Mouse (Mus musculus): ENCODE measurements at regions not wholly inside any gene's neighbourhood (a gene's known extent, or its start where the extent isn't known, plus 50 kb on each side); places are given as distances from the start of the nearest gene placed in this dataset.
A peak's percentile ranks its signal among the peaks of the same experiment; 100 is the strongest.

DNA sequence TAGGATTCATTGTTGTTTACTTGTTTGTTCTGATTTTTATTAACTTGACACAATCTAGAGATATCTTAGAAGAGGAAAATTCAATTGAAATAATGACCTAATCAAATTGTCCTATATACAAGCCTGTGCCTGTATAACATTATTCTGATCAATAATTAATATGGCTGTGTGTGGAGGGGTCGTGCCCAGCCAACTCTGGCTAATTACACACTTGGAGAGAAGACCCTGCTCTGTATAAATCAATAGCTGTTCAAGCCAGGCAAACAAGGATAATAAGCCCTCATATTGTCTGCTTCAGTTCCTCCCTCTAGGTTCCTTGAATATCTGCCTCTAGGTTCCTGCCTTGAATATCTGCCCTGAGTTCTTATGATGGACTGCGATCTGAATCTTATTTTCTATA is 355.5 kb downstream of the Cdh9 start:
- Histone ChIP-seq H3K27ac (no peak overlapping the region), H3K4me3 (no peak overlapping the region), H3K4me1 (no peaks in the 10 kb centered on the region), H3K9me3 (replicated peaks) (no peaks in the 10 kb centered on the region), H3K36me3 (no peaks in the 10 kb centered on the region), H3K27me3 (ENCODE audit: low read depth, poor library complexity, severe bottlenecking) (no peaks in the 10 kb centered on the region)
- no peak for DNase-seq (ENCODE audit: low spot score)
- WGBS = 89% methylated on average over 2 of the region's 2 CpGs

DNA sequence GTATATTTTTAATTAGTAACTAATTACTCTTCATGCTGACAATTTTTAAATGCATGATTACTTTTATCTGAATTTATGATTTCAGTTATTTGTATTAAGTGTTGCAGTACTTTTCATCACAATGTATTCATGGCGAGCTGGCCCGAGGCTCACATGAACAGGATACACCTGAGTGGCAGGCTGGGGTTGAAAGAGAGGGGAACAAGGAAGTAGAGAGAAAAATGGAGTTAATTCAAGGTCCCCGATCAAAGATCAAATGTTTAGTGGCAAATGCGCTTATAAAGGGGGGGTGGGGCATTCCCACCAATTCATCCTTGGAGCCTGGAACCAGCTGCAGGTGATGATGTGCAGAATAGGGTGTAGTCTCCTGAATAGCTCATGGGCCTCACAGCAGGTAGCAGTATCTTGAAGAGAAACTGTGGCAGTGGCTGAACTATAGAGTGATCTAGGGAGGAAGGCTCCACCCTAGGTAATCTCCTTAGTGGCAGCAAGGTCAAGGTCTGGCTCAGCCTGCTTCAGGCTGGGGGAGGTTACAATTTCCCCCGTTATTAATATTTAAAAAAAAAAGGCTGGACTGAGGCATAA is 360.2 kb downstream of the Cdh9 start:
- WGBS = 90% methylated on average over 5 of the region's 5 CpGs
- Histone ChIP-seq H3K27ac (no peak overlapping the region), H3K9me3 (replicated peaks) (no peaks in the 10 kb centered on the region), H3K27me3 (ENCODE audit: low read depth, poor library complexity, severe bottlenecking) (no peaks in the 10 kb centered on the region), H3K4me1 (no peaks in the 10 kb centered on the region), H3K4me3 (no peak overlapping the region), H3K36me3 (no peaks in the 10 kb centered on the region)
- no peak for DNase-seq (ENCODE audit: low spot score)

DNA sequence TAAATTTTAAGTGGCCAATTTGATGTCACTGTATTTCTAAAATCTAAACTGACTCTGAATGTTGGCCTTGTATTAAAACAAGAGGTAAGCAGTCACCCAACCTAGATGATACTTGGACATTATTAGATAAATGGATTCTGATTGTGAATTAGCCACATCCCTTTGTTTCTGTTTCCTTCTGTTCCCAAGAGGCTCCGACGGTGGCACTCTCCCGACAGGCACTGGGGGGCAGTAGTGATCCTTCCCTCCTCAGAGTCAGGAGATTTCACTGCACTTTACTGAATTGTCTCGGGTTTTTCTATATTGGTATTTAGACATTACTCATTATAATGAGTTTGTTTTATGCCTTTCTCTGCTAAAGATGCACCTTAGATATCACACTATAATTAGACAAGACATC is 370.4 kb downstream of the Cdh9 start:
- peak; percentile 60 for DNase-seq (ENCODE audit: low spot score)
- Histone ChIP-seq H3K27ac (no peak overlapping the region), H3K4me1 (no peaks in the 10 kb centered on the region), H3K36me3 (no peaks in the 10 kb centered on the region), H3K9me3 (replicated peaks) (0 out of 2 replicates have a peak, but pooled peaks cover 2% of the 10 kb centered on the region), H3K27me3 (ENCODE audit: low read depth, poor library complexity, severe bottlenecking) (no peaks in the 10 kb centered on the region), H3K4me3 (no peak overlapping the region)
- 10% methylated on average over 4 of the region's 4 CpGs for WGBS

DNA sequence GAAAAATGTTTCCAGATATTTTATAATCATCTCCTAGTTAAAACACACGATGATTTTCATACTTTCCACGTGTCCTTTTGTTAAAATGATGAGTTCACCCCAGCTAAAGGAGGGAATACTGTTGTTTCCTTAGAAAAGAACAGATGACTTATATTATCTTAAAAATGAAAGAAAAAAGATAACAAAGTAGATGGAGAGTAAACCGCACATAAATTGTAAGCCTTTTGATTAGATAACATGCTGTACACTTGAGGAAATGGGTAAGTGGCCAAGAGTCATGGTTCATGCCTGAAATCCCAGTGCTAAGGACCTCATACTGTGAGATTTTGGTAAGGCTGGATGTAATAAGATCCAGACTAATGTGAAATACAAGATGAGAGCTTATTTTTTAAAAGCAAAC is 372.6 kb downstream of the Cdh9 start:
- no peaks in the 10 kb centered on the region for H3K4me1 ChIP-seq
- no peaks in the 10 kb centered on the region for H3K9me3 ChIP-seq (replicated peaks)
- H3K27me3 ChIP-seq (ENCODE audit: low read depth, poor library complexity, severe bottlenecking) = no peaks in the 10 kb centered on the region
- H3K4me3 ChIP-seq = no peak overlapping the region
- 85% methylated on average over 3 of the region's 3 CpGs for WGBS
- no peak overlapping the region for H3K27ac ChIP-seq
- no peaks in the 10 kb centered on the region for H3K36me3 ChIP-seq
- DNase-seq (ENCODE audit: low spot score) = no peak

DNA sequence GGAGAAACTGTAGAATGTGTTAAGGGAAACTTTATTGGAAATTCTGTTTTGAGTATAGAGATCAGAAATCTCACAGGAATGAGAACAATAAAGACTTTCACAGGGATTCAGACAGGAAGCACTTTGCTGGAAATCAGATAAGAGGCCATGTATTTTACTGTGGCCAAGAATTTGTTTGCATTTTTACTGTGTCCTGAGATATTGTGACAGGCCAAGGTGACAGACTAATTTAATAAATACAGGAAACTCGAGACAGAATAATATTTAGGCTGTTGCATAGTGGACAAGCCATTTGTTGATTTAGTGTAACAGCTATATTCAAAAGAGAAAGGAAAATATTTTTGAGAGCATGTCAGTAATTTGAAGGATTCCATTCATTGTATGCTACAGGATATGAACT is 407.2 kb downstream of the Cdh9 start:
- H3K36me3 ChIP-seq = no peaks in the 10 kb centered on the region
- H3K4me3 ChIP-seq = no peak overlapping the region
- no peaks in the 10 kb centered on the region for H3K4me1 ChIP-seq
- H3K27ac ChIP-seq = no peak overlapping the region
- DNase-seq (ENCODE audit: low spot score) = no peak
- no peaks in the 10 kb centered on the region for H3K27me3 ChIP-seq (ENCODE audit: low read depth, poor library complexity, severe bottlenecking)
- H3K9me3 ChIP-seq (replicated peaks) = no peaks in the 10 kb centered on the region
- WGBS = 54% methylated on average over 1 of the region's 1 CpGs

DNA sequence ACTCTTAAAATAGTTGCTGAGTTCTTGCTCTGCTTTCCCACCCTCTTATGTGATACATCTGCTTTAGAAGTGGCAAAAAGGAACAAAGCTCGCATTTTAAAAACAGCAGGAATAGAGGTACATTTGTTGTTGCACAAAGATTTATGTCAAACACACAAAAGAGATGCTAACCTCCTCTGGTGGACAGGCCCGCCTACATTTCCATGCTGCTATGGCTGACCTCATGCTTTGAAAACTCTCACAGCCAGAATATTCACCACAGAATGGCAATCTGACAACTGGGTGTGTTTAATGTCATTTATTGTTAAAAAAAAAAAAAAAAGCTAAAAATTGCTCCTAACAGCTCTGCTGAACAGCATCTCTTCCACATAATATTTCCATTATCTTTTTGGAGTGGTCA is 451.6 kb downstream of the Cdh9 start:
- no peak overlapping the region for H3K4me3 ChIP-seq
- DNase-seq (ENCODE audit: low spot score) = no peak
- H3K27me3 ChIP-seq (ENCODE audit: low read depth, poor library complexity, severe bottlenecking) = no peaks in the 10 kb centered on the region
- no peak overlapping the region for H3K27ac ChIP-seq
- WGBS = 85% methylated on average over 2 of the region's 2 CpGs
- H3K36me3 ChIP-seq = no peaks in the 10 kb centered on the region
- no peaks in the 10 kb centered on the region for H3K4me1 ChIP-seq
- H3K9me3 ChIP-seq (replicated peaks) = no peaks in the 10 kb centered on the region

DNA sequence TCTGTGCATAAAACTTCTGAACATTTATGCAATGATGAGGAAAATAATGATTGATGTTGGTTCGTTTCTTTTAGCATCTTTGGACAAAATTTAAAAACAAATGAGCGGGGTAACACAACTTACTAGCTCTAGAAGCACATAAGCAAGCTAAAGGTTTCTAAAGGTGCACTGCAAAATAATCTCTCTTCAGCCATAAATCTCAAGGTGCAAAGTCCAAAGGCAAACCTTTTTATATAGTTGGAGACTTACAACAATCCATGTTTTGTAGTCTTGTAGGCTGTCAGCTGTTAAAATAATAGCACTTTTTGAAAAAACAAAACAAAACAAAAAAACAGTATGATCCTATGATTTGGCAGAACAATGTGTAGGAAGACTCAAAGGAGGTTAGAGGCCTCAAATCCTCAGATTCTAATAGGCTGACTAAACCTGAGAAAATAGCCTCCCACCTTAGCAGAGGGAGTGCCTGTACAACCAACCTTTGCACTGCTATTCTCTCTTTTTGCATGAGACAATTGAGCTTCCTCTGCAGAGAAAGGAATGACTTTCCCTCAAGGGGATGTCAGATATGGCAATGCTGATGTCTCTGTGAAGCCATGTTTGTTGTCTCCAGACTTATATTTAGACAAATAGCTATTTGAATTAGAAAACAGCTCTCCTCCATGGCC is 452.9 kb downstream of the Cdh9 start:
- 85% methylated on average over 2 of the region's 2 CpGs for WGBS
- no peak for DNase-seq (ENCODE audit: low spot score)
- Histone ChIP-seq H3K9me3 (replicated peaks) (no peaks in the 10 kb centered on the region), H3K4me1 (no peaks in the 10 kb centered on the region), H3K36me3 (no peaks in the 10 kb centered on the region), H3K4me3 (no peak overlapping the region), H3K27ac (no peak overlapping the region), H3K27me3 (ENCODE audit: low read depth, poor library complexity, severe bottlenecking) (no peaks in the 10 kb centered on the region)

DNA sequence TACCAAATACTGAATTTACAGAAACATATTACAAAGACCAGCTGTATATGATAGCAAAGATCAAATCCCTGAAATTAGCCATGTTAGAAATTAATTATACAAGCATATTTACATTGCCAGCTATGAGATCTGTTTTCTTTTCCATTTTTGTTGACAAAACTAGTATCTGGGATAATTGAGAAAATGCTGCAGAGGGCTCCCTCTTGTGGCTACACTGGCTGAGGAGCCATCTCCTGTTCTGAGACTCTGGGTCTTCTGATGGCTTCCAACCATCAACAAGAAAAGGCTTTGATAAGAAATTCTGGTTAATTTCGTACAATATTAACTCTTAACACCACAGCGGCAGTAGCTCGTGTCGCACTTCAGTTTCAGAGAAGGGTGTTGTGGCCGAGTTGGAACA is 466.9 kb downstream of the Cdh9 start:
- Histone ChIP-seq H3K9me3 (replicated peaks) (no peaks in the 10 kb centered on the region), H3K27ac (no peak overlapping the region), H3K36me3 (no peaks in the 10 kb centered on the region), H3K27me3 (ENCODE audit: low read depth, poor library complexity, severe bottlenecking) (no peaks in the 10 kb centered on the region), H3K4me3 (no peak overlapping the region), H3K4me1 (no peaks in the 10 kb centered on the region)
- 54% methylated on average over 5 of the region's 5 CpGs for WGBS
- DNase-seq (ENCODE audit: low spot score) = peak; percentile 56

DNA sequence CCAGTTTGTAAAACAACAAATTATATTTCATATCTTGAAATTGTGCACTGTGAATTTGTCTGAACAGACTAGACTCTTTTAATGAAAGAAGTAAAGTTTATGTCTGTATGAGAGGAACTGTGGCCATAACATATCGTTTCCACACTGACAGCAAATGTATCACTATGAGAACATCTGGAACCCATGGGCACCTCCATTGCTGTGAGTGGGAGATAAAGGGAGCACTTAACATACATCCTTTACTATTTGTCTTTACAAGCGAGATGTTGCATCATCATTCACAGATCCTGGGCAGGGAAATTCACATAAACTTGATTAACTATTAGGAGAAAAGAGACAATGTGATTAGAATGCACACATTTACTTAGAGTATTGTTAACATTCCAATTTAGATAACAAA is 476.2 kb downstream of the Cdh9 start:
- Histone ChIP-seq H3K9me3 (replicated peaks) (no peaks in the 10 kb centered on the region), H3K4me1 (no peaks in the 10 kb centered on the region), H3K4me3 (no peak overlapping the region), H3K27me3 (ENCODE audit: low read depth, poor library complexity, severe bottlenecking) (no peaks in the 10 kb centered on the region), H3K27ac (no peak overlapping the region), H3K36me3 (no peaks in the 10 kb centered on the region)
- 79% methylated on average over 2 of the region's 2 CpGs for WGBS
- no peak for DNase-seq (ENCODE audit: low spot score)

DNA sequence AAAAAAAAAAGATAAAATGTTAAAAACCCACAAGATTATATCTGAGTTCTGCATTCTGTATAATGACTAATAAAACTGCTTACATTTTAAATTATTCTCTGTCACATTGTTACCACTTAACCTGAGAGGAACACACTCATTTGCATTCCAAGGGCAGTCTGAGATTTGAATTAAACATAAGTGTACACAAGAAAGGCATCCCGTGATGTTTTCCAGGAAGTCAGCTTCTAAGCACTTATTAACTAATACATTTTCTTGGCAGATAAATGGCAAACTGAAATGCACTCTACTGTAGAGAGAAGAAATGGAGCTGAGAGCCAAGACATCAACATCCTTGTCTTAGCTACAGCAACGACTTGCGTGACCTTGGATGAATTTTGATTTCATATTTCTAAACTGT is 516.5 kb downstream of the Cdh9 start:
- WGBS = 91% methylated on average over 3 of the region's 3 CpGs
- no peak overlapping the region for H3K4me3 ChIP-seq

DNA sequence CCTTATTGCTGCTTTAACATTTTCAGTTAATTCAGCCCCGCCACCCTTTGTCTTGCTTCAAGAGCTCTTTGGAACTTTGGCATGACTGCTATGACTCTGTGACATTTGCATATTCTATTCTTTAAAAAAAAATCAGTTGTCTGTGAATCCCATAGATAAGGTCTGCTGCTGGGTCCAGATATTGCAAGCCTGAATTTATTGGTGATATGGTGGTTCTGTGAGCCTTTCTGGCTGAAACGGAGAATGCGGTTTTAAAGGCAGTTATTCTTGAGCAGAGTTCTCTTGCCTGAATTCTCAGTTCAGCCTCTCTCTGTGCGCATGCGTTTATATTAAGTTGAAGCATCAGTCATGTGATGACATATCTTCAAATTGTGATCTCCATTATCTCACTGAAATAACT is 560.7 kb downstream of the Cdh9 start:
- no peak for DNase-seq (ENCODE audit: low spot score)
- H3K36me3 ChIP-seq = no peaks in the 10 kb centered on the region
- no peaks in the 10 kb centered on the region for H3K9me3 ChIP-seq (replicated peaks)
- WGBS = 92% methylated on average over 5 of the region's 5 CpGs
- H3K4me3 ChIP-seq = no peak overlapping the region
- H3K27me3 ChIP-seq (ENCODE audit: low read depth, poor library complexity, severe bottlenecking) = no peaks in the 10 kb centered on the region
- no peaks in the 10 kb centered on the region for H3K4me1 ChIP-seq
- no peak overlapping the region for H3K27ac ChIP-seq

More for the DNA sequence above, 516.5 kb downstream of the Cdh9 start:
- H3K27me3 ChIP-seq (ENCODE audit: low read depth, poor library complexity, severe bottlenecking) = no peaks in the 10 kb centered on the region
- H3K9me3 ChIP-seq (replicated peaks) = no peaks in the 10 kb centered on the region
- H3K36me3 ChIP-seq = no peaks in the 10 kb centered on the region
- no peaks in the 10 kb centered on the region for H3K4me1 ChIP-seq
- H3K27ac ChIP-seq = no peak overlapping the region
- DNase-seq (ENCODE audit: low spot score) = no peak
